Mouse (Mus musculus): ENCODE data around the gene Usp28.
"Not testable (repeated sequence)": the region's sequence is repeated elsewhere in the genome, so short reads cannot be mapped to it uniquely, and the experiment has no call there.

Gene Usp28

GRCm38 (mm10) chr9:48984845-48985707, at the start of gene Usp28:
Gene Usp28 (plus strand): TSS chr9:48985375.
- DNase-seq (ENCODE audit: low spot score), result peak; percentile 98

DNA sequence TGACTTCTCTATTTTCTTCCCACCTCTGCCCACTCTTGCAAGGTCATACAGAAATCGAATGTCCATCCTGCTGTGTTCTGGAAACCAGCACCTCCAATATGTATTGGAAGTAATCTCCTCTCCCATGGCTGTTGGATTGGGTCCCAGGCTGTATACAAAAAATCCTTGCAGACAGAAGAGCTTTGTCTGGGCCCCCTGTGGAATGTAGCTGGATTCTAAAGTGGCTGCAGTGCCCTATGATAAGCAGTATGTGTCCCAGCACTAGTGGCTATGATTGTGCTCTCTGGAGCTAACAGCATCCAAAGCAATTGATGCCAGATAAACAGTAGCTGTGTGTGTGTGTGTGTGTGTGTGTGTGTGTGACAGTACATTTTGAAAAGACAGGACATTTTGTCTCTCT, 42.8 kb upstream of the Usp28 start:
- DNase-seq (ENCODE audit: low spot score), result no peak

GRCm38 (mm10) chr9:48947565-48947964, 37.6 kb upstream of the Usp28 start:
- no peak for DNase-seq (ENCODE audit: low spot score)

DNA sequence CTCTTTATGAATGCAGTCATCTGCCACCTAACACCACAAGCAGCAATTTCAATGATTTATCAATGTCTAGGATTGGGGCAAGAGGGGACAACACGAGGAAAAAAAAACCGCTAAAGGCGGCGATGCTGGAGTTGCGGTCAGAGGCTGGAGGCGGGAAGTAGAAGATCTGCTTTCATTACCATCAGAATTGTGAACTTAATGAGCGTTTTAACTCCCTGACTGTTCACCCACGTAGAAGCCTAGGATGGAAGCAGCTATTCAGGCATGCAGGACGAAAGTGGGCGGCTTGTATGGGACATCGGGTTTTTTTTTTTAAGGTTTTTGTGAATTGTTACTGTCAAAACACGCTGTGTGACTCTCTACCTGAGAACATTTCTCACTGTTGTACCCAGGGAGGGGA, 23.9 kb upstream of the Usp28 start:
- DNase-seq (ENCODE audit: low spot score), result no peak

GRCm38 (mm10) chr9:48962131-48962530, 23.0 kb upstream of the Usp28 start:
- DNase-seq (ENCODE audit: low spot score), result no peak

DNA sequence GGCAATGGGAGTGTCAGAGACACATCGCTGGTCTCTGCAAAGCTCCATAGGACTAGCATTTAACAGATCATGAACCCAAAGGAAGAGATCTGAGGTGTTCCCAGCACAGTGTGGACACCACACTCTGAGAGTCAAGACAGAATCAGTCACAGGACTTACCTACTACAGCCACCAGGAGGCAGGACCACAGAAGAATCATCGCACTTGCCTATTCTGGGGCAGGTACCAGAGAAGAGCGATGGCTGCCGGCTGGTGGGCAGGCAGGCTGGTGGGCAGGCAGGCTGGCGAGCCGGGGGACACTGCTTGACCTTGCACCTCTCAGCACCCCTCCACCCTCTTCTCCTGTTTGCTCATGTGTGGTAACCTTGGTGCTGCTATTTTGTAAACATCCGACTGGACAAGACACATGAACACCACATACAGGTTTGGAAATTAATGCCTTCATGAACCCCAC, 20.6 kb upstream of the Usp28 start, which contains the start of gene Htr3b:
Htr3b (minus strand) TSS at position 404 of the 454 bp plus-strand sequence.
- DNase-seq (ENCODE audit: low spot score), result no peak

DNA sequence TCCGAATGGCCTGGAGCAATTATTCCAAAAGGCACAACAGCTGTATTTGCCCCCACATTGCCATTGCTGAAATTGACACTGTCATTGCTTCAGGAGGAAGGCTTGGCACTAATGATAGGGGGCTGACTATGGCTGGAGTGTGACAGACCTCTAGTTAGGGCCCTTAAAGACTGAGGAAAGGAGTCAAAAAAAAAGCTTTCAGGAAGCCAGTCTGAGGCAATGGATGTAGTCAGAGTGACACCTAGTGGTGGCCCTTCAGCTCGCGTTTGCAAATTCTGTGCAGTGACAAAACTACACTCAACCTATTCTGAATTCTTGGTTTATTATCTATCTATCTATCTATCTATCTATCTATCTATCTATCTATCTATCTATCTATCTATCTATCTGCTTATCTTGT, 12.7 kb upstream of the Usp28 start:
- no peak for DNase-seq (ENCODE audit: low spot score)

GRCm38 (mm10) chr9:48976661-48977355, 8.4 kb upstream of the Usp28 start:
- no peak for DNase-seq (ENCODE audit: low spot score)

GRCm38 (mm10) chr9:48980371-48980770, 4.8 kb upstream of the Usp28 start:
- no peak for DNase-seq (ENCODE audit: low spot score)

DNA sequence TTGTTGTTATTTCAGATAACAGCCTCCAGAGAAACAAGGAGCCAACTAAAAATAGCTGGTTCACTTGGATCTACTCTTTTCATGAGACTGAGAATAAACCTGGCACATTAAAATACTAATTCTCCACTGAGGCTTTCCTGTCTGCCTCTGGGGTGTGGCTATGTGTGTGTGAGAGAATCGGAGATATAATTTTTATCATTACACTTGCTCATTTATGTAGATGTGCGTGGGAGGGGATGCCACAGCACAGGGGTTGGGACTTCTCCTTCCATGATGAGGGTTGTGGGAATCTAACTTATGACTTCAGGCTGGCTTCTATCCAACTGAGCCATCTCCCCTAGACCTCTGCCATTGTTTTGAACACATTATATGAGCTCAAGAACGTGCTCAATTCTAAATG, 4.4 kb upstream of the Usp28 start:
- no peak for DNase-seq (ENCODE audit: low spot score)

GRCm38 (mm10) chr9:48981827-48982226, 3.3 kb upstream of the Usp28 start:
- no peak for DNase-seq (ENCODE audit: low spot score)

DNA sequence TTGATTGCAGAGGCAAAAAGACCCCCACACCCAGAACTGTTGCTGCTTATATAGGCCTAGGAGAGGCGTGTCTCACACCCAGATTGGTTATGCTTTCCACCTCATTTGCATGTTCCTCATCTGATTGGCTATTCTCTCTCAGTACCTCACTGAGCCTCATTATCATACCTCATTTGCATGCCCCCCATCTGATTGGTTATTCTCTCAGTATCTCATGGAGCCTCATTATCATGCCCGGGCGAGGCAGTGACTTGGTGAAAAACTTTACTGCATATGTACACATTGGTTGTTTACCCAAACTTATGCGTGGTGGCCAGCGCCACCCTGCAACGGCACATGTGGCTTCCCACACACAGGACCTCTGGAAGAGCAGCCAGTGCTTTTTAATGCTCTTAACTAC, 1.4 kb upstream of the Usp28 start:
- DNase-seq (ENCODE audit: low spot score), result not testable (repeated sequence)

DNA sequence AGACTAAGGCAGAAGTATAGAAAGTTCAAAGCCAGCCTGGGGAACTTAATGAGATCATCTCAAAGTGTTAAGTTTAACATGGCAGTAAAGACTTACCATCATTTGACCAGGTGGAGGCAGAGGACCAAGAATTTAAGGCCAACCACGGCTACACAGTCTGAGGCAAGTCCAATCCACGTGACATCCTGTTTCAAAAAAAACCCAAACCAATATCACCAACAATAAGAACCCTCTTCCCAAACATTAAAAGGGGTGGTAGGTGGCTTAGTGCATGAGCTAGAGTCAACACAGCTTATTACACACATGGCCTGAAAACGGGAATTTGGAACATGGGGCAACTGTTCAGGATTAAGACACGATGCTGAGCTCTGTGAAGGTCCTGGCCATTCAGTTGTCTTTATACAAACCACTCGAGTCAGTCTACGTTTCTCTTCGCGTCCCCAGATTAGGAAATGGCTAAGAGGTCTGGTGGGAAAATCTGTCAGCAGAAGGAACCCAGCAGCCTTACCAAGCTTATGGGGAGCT, 793 bp upstream of the Usp28 start:
- no peak for DNase-seq (ENCODE audit: low spot score)

- no peak for DNase-seq (ENCODE audit: low spot score)
Observed at GRCm38 (mm10) chr9:48985708-48986088, 523 bp downstream of the Usp28 start.

DNA sequence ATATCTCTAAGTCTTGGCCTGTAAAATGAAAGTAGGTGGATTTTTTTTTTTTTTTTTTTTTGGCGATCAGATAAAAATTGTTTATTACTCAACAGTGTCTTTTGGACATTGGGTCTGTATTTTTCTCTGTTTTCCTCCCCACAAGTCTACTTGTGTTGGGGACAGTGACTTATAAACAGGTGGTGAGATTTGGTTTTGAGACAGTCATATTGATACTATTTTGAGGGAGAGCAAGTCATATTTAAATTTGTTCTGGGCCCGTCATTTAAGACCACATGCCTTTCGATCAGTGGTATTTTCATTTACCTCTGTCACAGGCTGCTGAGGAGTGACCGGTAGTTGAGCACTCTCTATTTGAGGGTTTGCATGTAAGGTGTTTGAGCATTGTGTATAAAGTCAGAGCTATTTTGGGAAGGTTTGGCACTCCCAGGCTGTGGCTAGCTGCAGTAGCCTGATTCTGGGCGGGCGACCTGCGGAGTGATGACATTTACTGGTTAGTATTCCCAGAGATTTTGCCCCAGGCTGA, 1.5 kb downstream of the Usp28 start:
- DNase-seq (ENCODE audit: low spot score), result no peak

GRCm38 (mm10) chr9:48987201-48988101, 2.3 kb downstream of the Usp28 start:
- no peak for DNase-seq (ENCODE audit: low spot score)

- DNase-seq (ENCODE audit: low spot score), result no peak
Observed at GRCm38 (mm10) chr9:48991671-48992070, 6.5 kb downstream of the Usp28 start.

DNA sequence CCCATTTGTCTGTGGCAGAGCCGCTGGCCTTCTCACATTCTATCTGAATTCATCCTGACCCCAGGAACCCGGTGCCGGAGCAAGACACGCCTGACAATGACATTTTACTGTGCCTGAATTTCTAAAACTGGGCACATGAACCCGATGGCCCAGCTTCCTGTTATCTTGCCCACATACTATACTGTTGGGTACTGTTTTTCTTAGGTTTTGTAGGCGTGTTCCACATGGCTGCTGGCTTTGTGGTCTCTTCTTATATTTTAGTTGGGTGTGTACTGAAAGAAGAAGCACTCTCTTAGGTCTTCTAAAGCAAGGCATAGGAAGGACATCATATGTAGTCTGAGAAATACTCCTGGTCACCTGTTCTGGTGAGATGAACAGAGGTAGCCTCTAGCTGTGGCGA, 9.6 kb downstream of the Usp28 start:
- DNase-seq (ENCODE audit: low spot score), result no peak

DNA sequence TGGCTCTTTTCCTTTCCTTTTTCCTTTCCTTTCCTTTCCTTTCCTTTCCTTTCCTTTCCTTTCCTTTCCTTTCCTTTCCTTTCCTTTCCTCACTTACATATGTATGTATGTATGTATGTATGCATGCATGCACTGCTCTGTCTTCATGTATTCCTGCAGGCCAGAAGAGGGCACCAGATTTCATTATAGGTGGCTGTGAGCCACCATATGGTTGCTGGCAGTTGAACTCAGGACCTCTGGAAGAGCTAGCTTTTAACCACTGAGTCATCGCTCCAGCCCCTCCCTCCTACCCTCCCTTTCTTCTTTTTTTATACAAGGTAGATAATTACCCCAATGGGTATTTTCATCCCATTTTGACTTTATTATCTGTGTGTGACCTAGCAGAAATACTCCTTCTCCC, 10.6 kb downstream of the Usp28 start:
- no peak for DNase-seq (ENCODE audit: low spot score)

DNA sequence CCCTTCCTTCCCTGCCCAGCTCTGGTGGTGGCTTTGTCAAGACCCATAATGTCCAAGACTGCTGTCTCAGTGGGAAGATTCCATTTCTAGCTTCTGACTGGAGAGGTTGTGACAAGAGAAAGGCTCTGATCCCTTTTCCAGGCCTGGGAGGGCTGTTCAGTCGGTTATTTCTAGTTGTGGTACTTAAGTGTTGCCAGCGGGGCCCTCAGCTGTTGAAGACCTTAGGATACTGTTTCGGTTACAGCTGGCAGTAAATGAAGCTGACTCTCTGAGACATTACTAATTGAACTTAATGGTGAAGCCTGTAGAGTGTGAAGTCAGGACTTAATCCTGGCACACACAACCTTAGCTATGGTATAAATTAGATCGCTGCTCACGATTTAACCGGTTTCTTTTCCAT, 14.1 kb downstream of the Usp28 start:
- no peak for DNase-seq (ENCODE audit: low spot score)

DNA sequence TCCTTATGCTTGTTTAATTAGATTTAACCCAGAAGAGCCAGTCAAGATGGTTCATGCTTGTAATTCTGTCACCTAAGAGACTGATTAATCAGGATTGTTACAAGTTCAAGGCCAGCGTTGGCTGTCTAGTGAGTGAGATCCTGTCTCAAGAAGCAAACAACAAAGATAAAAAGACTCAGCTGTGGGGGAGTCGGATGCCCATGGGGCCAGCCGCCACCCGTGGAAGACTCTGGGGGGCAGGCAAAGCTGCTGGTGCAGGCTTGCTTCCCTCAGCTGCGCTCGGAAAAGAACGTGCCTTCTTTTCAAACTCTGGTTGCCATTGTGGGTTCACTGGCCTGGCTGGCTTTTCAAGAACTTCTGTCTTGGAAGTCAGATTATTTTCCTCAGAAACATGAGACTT, 30.6 kb downstream of the Usp28 start:
- DNase-seq (ENCODE audit: low spot score), result no peak

GRCm38 (mm10) chr9:49021289-49021688, 36.1 kb downstream of the Usp28 start:
- DNase-seq (ENCODE audit: low spot score), result no peak

Data from urinary bladder, postnatal 10 days (tissue).